ENCODE assay signal across 13 mouse cellular contexts in genomic region chr9:70650260-70650659, GRCm38 (mm10). TPM values are rescaled to one million over a fixed set of nuclear protein-coding genes. Genes with fewer than 3 reads are reported as not detected.
"Had no signal": no experiment of that assay in that cellular context is flagged by ENCODE, and none has a peak within 500 bp of the region (broad histone marks: within the 10 kb centered on the region; RNA-seq: fewer than 3 reads in every experiment).

No protein-coding gene starts in this region.

- H3K27me3 ChIP-seq: megakaryocyte, embryonic 14.5 days; midbrain, embryonic 13.5 days; midbrain, embryonic 15.5 days; neural tube, embryonic 12.5 days had no signal

- H3K4me3 ChIP-seq: megakaryocyte, embryonic 14.5 days; midbrain, embryonic 13.5 days; midbrain, embryonic 15.5 days; neural tube, embryonic 12.5 days had no signal

- H3K27ac ChIP-seq: liver, embryonic 14.5 days; midbrain, embryonic 13.5 days; midbrain, embryonic 15.5 days; neural tube, embryonic 12.5 days had no signal

- DNase-seq: lung, adult 18-20 months; lung, embryonic 14.5 days; lung, postnatal 10 days; lung, postnatal 4 days; right cerebral cortex, postnatal 14 days; thymus, postnatal 14 days; thymus, postnatal 36 days had no signal

- H3K36me3 ChIP-seq: midbrain, embryonic 15.5 days; neural tube, embryonic 12.5 days had no signal

- H3K9me3 ChIP-seq: megakaryocyte, embryonic 14.5 days; midbrain, embryonic 13.5 days; midbrain, embryonic 15.5 days; neural tube, embryonic 12.5 days had no signal

RNA-seq across cellular contexts. Expression of gene Gm10642, which starts 5.8 kb away (rescaled TPM):
- total RNA-seq: monocyte, adult 5-6 weeks had no signal
